Mouse (Mus musculus) frontal cortex, postnatal 25 days (tissue): ENCODE results near the gene Tmsb10.

Experiments
- DNase-seq, 2 experiments: peaks; one replicate each; pipeline ENCODE4 v3.0.0; 2022; ENCODE audit warnings: low spot score in 2 of 2

Tmsb10 gene

GRCm38 (mm10) chr6:72911261-72911660 lies 47.3 kb downstream of the Tmsb10 start:
- no peak for DNase-seq
